Mouse (Mus musculus) frontal cortex, postnatal 36 days (tissue): Measurements from ENCODE around the gene Tjp1.

Experiments used
- DNase-seq, 2 experiments: peaks; one replicate each; pipeline ENCODE4 v3.0.0; 2022; ENCODE audit warnings: low spot score in 2 of 2

The Tjp1 gene

GRCm38 (mm10) chr7:65436921-65437320 lies 90.7 kb downstream of the Tjp1 start:
- DNase-seq = peak; percentile 18 to 62

GRCm38 (mm10) chr7:65431018-65431695 lies 96.4 kb downstream of the Tjp1 start:
- no peak for DNase-seq

GRCm38 (mm10) chr7:65430401-65430800 lies 97.2 kb downstream of the Tjp1 start:
- no peak for DNase-seq

- no peak for DNase-seq
Measured at GRCm38 (mm10) chr7:65424519-65424918, 103.1 kb downstream of the Tjp1 start.

- no peak for DNase-seq
Measured at GRCm38 (mm10) chr7:65422456-65422855, 105.1 kb downstream of the Tjp1 start.

- peak in 1 of 2 experiments; percentile 46 for DNase-seq
Measured at GRCm38 (mm10) chr7:65421451-65421850, 106.1 kb downstream of the Tjp1 start.

- no peak for DNase-seq
Measured at GRCm38 (mm10) chr7:65419926-65420325, 107.7 kb downstream of the Tjp1 start.

- DNase-seq = no peak
Measured at GRCm38 (mm10) chr7:65419012-65419411, 108.6 kb downstream of the Tjp1 start.

GRCm38 (mm10) chr7:65418366-65418911 lies 109.1 kb downstream of the Tjp1 start:
- no peak for DNase-seq

- peak in 1 of 2 experiments; percentile 40 for DNase-seq
Measured at GRCm38 (mm10) chr7:65417231-65418100, 110.1 kb downstream of the Tjp1 start.

- no peak for DNase-seq
Measured at GRCm38 (mm10) chr7:65416506-65416905, 111.1 kb downstream of the Tjp1 start.

GRCm38 (mm10) chr7:65413946-65414945 lies 113.3 kb downstream of the Tjp1 start:
- peak in 1 of 2 experiments; percentile 49 for DNase-seq

GRCm38 (mm10) chr7:65410668-65411067 lies 116.9 kb downstream of the Tjp1 start:
- DNase-seq = no peak

- no peak for DNase-seq
Measured at GRCm38 (mm10) chr7:65406427-65406826, 121.2 kb downstream of the Tjp1 start.

GRCm38 (mm10) chr7:65402516-65402915 lies 125.1 kb downstream of the Tjp1 start:
- DNase-seq = no peak

GRCm38 (mm10) chr7:65401622-65402021 lies 126.0 kb downstream of the Tjp1 start:
- no peak for DNase-seq

GRCm38 (mm10) chr7:65395891-65396290 lies 131.7 kb downstream of the Tjp1 start:
- DNase-seq = no peak

GRCm38 (mm10) chr7:65395166-65395565 lies 132.4 kb downstream of the Tjp1 start:
- no peak for DNase-seq

- no peak for DNase-seq
Measured at GRCm38 (mm10) chr7:65394672-65395071, 132.9 kb downstream of the Tjp1 start.

GRCm38 (mm10) chr7:65393704-65394452 lies 133.7 kb downstream of the Tjp1 start:
- DNase-seq = no peak

- no peak for DNase-seq
Measured at GRCm38 (mm10) chr7:65392986-65393385, 134.6 kb downstream of the Tjp1 start.
